Mouse (Mus musculus) liver, embryonic 11.5 days (tissue): Measurements from ENCODE around the gene Pmf1. TPM values are rescaled to one million over a fixed set of nuclear protein-coding genes. Genes with fewer than 3 reads are reported as not detected.

Experiments
- ATAC-seq: fragments of 200-750 bp; cut with Nextera tagmentation; replicated peaks from 2 replicates; pipeline ENCODE4 v1.8.0; 2017; ENCODE audit warnings: moderate number of reproducible peaks, mild to moderate bottlenecking, moderate TSS enrichment, moderate library complexity; ENCODE audit not compliant: low FRiP score
- DNase-seq: peaks from one replicate; pipeline ENCODE4 v3.0.0-alpha.2; 2017; ENCODE audit warnings: low spot score
- H3K27ac ChIP-seq: fragments of 300-500 bp; sonication (generic); 2 replicates; pipeline ENCODE4 v1.5.1; 2014; ENCODE audit warnings: mild to moderate bottlenecking, low read depth, low read length, control low read depth
- H3K27me3 ChIP-seq: fragments of 300-500 bp; sonication (generic); replicated peaks from 2 replicates; pipeline ENCODE4 v1.6.1; 2014; ENCODE audit warnings: low read length, mixed read lengths; ENCODE audit not compliant: control insufficient read depth, insufficient read depth
- H3K36me3 ChIP-seq: fragments of 300-500 bp; sonication (generic); 2 replicates; pipeline ENCODE4 v1.6.1; 2014; ENCODE audit warnings: mild to moderate bottlenecking, low read length, moderate library complexity, mixed read lengths; ENCODE audit not compliant: control insufficient read depth, insufficient read depth
- H3K4me1 ChIP-seq: fragments of 300-500 bp; sonication (generic); replicated peaks from 2 replicates; pipeline ENCODE4 v1.6.1; 2014; ENCODE audit warnings: low read length, mixed read lengths; ENCODE audit not compliant: control insufficient read depth, insufficient read depth
- H3K4me2 ChIP-seq: fragments of 300-500 bp; sonication (generic); 2 replicates; pipeline ENCODE4 v1.6.1; 2014; ENCODE audit warnings: mild to moderate bottlenecking, control low read depth, moderate library complexity
- H3K4me3 ChIP-seq: fragments of 300-500 bp; sonication (generic); 2 replicates; pipeline ENCODE4 v1.5.1; 2014; ENCODE audit warnings: low read depth, low read length, control low read depth
- H3K9ac ChIP-seq: fragments of 300-500 bp; sonication (generic); 2 replicates; pipeline ENCODE4 v1.6.1; 2014; ENCODE audit warnings: low read depth, low read length, control low read depth
- H3K9me3 ChIP-seq: fragments of 300-500 bp; sonication (generic); 2 replicates; pipeline ENCODE4 v1.6.1; 2016; ENCODE audit warnings: low read length, inconsistent platforms, mixed read lengths; ENCODE audit not compliant: control insufficient read depth
- WGBS: fragments of 180-500 bp; shearing (Covaris S2); extraction: QIAGEN DNeasy Blood & Tissue Kit; methylation state at CpG from one replicate; pipeline ENCODE4 v1.1.7; 2014; 5-methylcytosine and 5-hydroxymethylcytosine counted together
- polyA plus RNA-seq: library from polyadenylated mRNA; unstranded; fragments of >200 nt; fragmentation: Nextera tagmentation; extraction: Ambion mirVana; gene quantifications from 2 replicates; pipeline ENCODE4 v1.2.1, GENCODE M21; 2014

Pmf1 gene
- polyA plus RNA-seq, 1 experiment from 2014 or later: 165 TPM

GRCm38 (mm10) chr3:88453369-88453768 is 43.2 kb upstream of the Pmf1 start:
- H3K27ac ChIP-seq: no peak overlapping the region
- no peaks in the 10 kb centered on the region for H3K9me3 ChIP-seq
- H3K9ac ChIP-seq: no peak overlapping the region
- peaks cover 18% of the 10 kb centered on the region for H3K4me1 ChIP-seq
- ATAC-seq (no peak), DNase-seq (no peak)
- H3K4me3 ChIP-seq: no peak overlapping the region
- 31% methylated on average over 8 of the region's 8 CpGs for WGBS
- no peak overlapping the region for H3K4me2 ChIP-seq
- peaks cover 25% of the 10 kb centered on the region for H3K27me3 ChIP-seq
- no peaks in the 10 kb centered on the region for H3K36me3 ChIP-seq

DNA sequence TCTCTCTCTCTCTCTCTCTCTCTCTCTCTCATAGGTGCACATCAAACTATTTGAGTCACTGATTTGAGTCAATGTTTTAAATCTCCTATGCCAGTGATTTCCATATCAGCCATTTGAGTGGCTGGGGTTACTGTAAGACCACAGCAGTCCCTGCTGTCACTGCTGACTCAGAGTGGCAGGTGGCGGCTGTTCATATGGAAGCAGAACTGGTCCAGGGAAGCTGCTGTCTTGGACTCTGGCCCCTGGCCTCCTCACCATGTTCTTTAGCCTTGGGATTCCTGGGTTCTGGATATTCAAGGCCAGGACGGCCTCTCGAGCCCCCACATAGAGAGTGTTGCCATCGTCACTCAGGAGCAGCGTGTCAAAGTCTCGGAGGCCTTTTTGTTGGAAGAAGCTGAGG is 42.6 kb upstream of the Pmf1 start:
- Histone ChIP-seq H3K4me1 (peaks cover 24% of the 10 kb centered on the region), H3K9ac (no peak overlapping the region), H3K27ac (no peak overlapping the region), H3K36me3 (no peaks in the 10 kb centered on the region), H3K9me3 (no peaks in the 10 kb centered on the region), H3K4me2 (no peak overlapping the region), H3K4me3 (no peak overlapping the region), H3K27me3 (peaks cover 21% of the 10 kb centered on the region)
- ATAC-seq (no peak), DNase-seq (no peak)
- 65% methylated on average over 6 of the region's 6 CpGs for WGBS

GRCm38 (mm10) chr3:88452246-88452645 is 42.1 kb upstream of the Pmf1 start:
- H3K9me3 ChIP-seq: no peaks in the 10 kb centered on the region

DNA sequence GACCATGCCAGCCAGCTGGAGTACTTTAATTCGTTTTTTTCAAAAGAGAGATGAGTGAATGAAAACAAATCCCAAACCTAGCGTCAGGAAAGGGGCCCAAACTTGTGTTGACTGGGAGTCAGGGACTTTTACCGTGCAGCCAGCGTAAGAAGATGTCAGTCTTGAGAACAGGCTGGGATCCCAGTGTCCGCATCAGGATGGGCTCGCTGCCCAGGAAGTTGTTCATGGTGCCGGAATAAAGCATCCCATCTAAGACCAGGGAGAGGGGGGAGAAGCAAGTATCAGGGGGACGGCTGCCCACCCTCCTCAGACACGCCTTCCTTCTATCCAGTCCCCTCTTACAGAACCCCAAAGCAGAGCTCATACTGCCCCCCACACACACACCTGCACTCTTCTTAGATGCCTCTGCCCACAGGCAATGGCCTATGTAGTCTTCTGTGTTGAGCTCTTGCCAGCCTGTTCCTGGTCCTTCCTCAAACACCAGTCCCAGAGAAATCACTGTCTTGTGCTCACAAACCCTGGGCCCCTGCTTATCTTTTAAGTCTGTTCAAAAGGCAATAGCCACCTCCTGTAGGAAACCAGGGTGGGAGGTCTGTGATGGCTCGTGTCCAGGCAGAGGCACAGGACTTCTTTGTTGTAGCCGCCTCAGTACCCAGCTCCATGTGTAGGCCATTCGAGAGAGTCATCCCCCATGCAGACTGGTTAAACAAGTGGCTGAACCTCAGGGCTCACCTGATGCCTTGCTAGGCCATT is 40.4 kb upstream of the Pmf1 start:
- H3K27me3 ChIP-seq: peaks cover 18% of the 10 kb centered on the region
- WGBS: 77% methylated on average over 12 of the region's 12 CpGs

More at GRCm38 (mm10) chr3:88452246-88452645, 42.1 kb upstream of the Pmf1 start:
- no peaks in the 10 kb centered on the region for H3K36me3 ChIP-seq
- WGBS: 65% methylated on average over 5 of the region's 5 CpGs
- peaks cover 25% of the 10 kb centered on the region for H3K4me1 ChIP-seq
- H3K27ac ChIP-seq: no peak overlapping the region
- H3K9ac ChIP-seq: no peak overlapping the region
- DNase-seq (no peak), ATAC-seq (no peak)
- peaks cover 18% of the 10 kb centered on the region for H3K27me3 ChIP-seq
- no peak overlapping the region for H3K4me3 ChIP-seq
- no peak overlapping the region for H3K4me2 ChIP-seq

GRCm38 (mm10) chr3:88449395-88450023 is 39.4 kb upstream of the Pmf1 start:
- Histone ChIP-seq H3K27ac (no peak overlapping the region), H3K9me3 (no peaks in the 10 kb centered on the region), H3K9ac (peak overlapping the region; percentile 5; the same call in 1 of the 2 replicates), H3K27me3 (peaks cover 18% of the 10 kb centered on the region), H3K4me1 (peaks cover 17% of the 10 kb centered on the region), H3K4me2 (peak overlapping the region; percentile 46), H3K36me3 (no peaks in the 10 kb centered on the region), H3K4me3 (0 out of 2 replicates have a peak overlapping the region, but pooled peaks have one; percentile 22)
- 12% methylated on average over 21 of the region's 21 CpGs for WGBS
- ATAC-seq: no peak
- no peak for DNase-seq

More for the DNA sequence above, 40.4 kb upstream of the Pmf1 start:
- no peak overlapping the region for H3K27ac ChIP-seq
- no peak overlapping the region for H3K4me3 ChIP-seq
- ATAC-seq (no peak), DNase-seq (no peak)
- no peaks in the 10 kb centered on the region for H3K9me3 ChIP-seq
- peaks cover 24% of the 10 kb centered on the region for H3K4me1 ChIP-seq
- H3K4me2 ChIP-seq: no peak overlapping the region
- H3K9ac ChIP-seq: no peak overlapping the region
- H3K36me3 ChIP-seq: no peaks in the 10 kb centered on the region

- 73% methylated on average over 8 of the region's 8 CpGs for WGBS
- no peak for DNase-seq
- peaks cover 16% of the 10 kb centered on the region for H3K27me3 ChIP-seq
- no peak for ATAC-seq
- H3K9me3 ChIP-seq: no peaks in the 10 kb centered on the region
- no peaks in the 10 kb centered on the region for H3K36me3 ChIP-seq
- no peak overlapping the region for H3K4me3 ChIP-seq
- H3K27ac ChIP-seq: no peak overlapping the region
- peaks cover 12% of the 10 kb centered on the region for H3K4me1 ChIP-seq
- H3K9ac ChIP-seq: no peak overlapping the region
- H3K4me2 ChIP-seq: no peak overlapping the region
These were observed 38.3 kb upstream of the Pmf1 start for GRCm38 (mm10) chr3:88448443-88448842.

- H3K36me3 ChIP-seq: no peaks in the 10 kb centered on the region
- DNase-seq (no peak), ATAC-seq (no peak; the same call in 1 of the 2 replicates)
- WGBS: 49% methylated on average over 8 of the region's 8 CpGs
- H3K4me1 ChIP-seq: peaks cover 14% of the 10 kb centered on the region
- no peak overlapping the region for H3K4me2 ChIP-seq
- H3K27ac ChIP-seq: no peak overlapping the region
- no peak overlapping the region for H3K4me3 ChIP-seq
- H3K9ac ChIP-seq: no peak overlapping the region
- H3K9me3 ChIP-seq: no peaks in the 10 kb centered on the region
- H3K27me3 ChIP-seq: peaks cover 14% of the 10 kb centered on the region
These were observed 37.6 kb upstream of the Pmf1 start for GRCm38 (mm10) chr3:88447676-88448183.

GRCm38 (mm10) chr3:88446471-88447123 is 36.5 kb upstream of the Pmf1 start:
- no peak overlapping the region for H3K27ac ChIP-seq

More at GRCm38 (mm10) chr3:88446471-88447123, 36.5 kb upstream of the Pmf1 start:
- Histone ChIP-seq H3K4me1 (peaks cover 14% of the 10 kb centered on the region), H3K36me3 (no peaks in the 10 kb centered on the region), H3K9ac (no peak overlapping the region), H3K4me2 (no peak overlapping the region), H3K4me3 (no peak overlapping the region), H3K27me3 (peaks cover 14% of the 10 kb centered on the region), H3K9me3 (no peaks in the 10 kb centered on the region)
- no peak for DNase-seq
- ATAC-seq: no peak
- 53% methylated on average over 8 of the region's 8 CpGs for WGBS
